Mouse (Mus musculus) mammary gland, adult 2 months (tissue): ENCODE results near the gene Pnkd. TPM values are rescaled to one million over a fixed set of nuclear protein-coding genes. Genes with fewer than 3 reads are reported as not detected.

Experiments used
- polyA plus RNA-seq: library from polyadenylated mRNA; depleted of rRNA; stranded (reverse); fragments of >200 nt; gene quantifications from 2 replicates; pipeline ENCODE4 v1.2.3, GENCODE M21; 2012; ENCODE audit warnings: low replicate concordance; rRNA removed

Gene Pnkd
- polyA plus RNA-seq = 65.3 and 71.6 TPM in 2 replicates

DNA sequence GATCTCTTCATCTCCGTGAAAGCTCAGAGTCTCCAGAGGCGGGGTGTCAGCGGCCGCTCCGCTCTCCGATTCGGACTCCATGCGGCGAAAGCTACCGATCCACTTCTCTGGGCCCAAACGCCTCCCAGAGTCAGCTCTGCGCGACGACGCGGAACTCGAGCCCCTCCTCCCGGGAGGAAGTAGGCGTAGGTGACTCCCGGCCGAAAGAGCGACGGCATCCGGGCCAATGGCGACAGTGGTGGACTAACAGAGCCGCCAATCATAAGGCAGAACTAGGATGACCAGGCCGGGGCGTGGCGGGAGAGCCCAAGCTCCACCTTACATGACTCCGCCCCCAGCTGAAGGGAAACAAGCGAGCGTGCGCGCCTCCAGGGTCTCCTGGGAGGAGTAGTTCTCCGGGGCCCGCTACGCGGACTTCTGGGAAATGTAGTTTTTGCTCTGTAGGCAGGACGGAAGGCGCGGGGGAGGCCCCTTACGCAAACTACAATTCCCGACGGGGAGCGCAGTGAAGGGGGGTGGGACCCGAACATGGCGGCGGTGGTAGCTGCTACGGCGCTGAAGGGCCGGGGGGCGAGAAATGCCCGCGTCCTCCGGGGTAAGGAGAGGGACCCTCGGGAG, at the start of gene Pnkd, which contains the start of gene Aamp:
Gene Pnkd (plus strand): TSS at position 388 of the 618 bp plus-strand sequence.
Gene Aamp (minus strand): TSS at position 196 of the 618 bp plus-strand sequence.

DNA sequence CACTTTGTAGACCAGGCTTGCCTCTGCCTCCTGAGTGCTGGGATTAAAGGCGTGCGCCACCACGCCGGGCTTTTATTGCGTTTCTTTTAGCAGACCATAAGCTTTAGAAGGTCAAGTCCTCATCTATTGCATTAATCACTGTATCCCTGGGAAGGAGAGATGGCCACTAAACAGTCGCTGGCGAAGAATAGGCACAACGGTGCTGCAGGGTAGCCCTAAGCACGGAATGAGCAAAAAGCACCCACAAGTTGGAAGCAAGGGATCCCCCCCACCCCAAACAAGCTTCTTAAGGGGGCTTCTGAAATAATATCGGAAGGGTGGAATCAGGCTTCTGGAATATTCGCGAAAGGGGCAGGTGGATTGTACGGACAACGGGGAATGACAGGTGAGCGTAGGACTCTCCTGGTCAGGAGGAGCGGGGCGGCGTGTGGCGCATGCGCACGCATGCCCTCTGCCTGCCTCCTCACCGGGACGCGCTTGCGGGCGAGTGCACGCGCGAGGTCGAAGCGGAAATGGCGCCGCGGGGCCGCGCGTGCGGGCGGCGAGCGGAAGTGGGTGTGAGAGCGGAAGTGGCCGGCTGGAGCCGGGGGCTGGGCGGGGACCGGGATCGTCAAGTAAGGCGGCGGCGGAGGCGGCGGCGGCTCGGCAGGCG, 48.7 kb upstream of the Pnkd start, which contains the start of gene Arpc2:
Gene Arpc2 (plus strand): TSS at position 147 of the 652 bp plus-strand sequence.

DNA sequence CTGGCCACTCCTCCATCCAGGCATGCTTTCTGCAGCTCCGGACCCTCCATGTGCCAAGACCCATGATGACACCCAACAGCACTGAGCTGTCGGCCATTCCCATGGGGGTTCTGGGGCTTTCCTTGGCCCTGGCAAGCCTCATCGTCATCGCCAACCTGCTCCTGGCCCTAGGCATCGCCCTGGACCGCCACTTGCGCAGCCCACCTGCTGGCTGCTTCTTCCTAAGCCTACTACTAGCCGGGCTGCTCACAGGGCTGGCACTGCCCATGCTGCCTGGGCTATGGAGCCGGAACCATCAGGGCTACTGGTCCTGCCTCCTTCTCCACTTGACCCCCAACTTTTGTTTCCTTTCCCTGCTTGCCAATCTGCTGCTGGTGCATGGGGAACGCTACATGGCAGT, 6.2 kb upstream of the Pnkd start, which contains the start of gene Gpbar1:
Gene Gpbar1 (plus strand): TSS at position 13 of the 400 bp plus-strand sequence.

DNA sequence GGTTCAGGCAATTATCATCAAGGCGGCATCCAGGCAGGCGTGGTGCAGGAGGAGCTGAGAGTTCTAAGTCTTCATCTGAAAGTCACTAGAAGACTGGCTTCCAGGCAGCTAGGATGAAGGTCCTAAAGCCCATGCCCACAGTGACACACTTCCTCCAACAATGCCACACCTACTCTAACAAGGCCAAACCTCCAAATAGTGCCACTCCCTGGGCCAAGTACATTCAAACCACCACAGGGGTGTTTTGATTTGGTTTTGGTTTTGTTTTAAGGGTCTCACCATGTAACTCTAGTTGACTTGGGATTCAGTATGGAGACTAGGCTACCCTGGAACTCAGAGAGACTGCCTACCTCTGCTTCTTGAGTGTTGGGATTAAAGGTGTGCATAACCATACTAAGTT, 20.8 kb downstream of the Pnkd start, which contains the start of gene Tmbim1:
Gene Tmbim1 (minus strand): TSS at position 101 of the 400 bp plus-strand sequence.

DNA sequence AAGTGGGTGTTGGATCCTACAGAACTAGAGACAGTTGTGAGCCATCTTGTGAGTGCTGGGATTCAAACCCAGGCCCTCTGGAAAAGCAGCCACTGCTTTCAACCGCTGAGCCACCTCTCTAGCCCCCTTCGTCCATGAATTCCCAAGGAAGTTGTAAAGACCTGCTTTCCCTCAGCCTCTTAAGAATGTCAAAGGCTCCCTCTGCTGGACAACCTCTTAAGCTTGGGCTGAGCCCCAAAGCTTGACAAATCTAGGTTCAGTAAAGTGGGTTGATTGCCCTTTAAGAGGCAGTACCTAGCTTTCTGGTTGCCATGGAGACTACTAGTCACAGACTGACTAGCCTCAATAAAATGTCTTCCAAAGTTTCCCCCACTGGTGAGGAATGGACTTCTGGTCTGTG, 77.1 kb downstream of the Pnkd start, which contains the start of gene Catip:
Gene Catip (plus strand): TSS at position 297 of the 400 bp plus-strand sequence.

DNA sequence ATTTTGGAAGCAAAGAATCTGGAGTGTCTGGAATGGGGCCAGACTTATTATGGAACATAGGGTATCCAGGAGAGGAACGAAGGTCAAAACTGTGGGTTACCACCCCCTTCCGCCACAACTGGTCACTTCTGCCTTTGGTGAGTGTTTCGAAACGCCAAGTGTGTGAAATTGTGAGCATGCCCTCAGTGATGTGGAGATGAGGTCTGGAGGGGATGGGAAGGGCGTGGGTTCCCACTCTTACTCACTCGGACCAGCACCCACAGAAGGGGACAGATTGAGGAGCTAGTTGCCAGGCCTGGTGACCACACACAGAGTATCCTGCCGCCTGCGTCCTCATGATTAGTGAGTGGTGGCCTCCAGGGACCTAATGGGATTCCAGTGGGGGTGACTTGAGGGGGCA, 90.2 kb downstream of the Pnkd start, which contains the start of gene Slc11a1:
Gene Slc11a1 (plus strand): TSS at position 216 of the 400 bp plus-strand sequence.

DNA sequence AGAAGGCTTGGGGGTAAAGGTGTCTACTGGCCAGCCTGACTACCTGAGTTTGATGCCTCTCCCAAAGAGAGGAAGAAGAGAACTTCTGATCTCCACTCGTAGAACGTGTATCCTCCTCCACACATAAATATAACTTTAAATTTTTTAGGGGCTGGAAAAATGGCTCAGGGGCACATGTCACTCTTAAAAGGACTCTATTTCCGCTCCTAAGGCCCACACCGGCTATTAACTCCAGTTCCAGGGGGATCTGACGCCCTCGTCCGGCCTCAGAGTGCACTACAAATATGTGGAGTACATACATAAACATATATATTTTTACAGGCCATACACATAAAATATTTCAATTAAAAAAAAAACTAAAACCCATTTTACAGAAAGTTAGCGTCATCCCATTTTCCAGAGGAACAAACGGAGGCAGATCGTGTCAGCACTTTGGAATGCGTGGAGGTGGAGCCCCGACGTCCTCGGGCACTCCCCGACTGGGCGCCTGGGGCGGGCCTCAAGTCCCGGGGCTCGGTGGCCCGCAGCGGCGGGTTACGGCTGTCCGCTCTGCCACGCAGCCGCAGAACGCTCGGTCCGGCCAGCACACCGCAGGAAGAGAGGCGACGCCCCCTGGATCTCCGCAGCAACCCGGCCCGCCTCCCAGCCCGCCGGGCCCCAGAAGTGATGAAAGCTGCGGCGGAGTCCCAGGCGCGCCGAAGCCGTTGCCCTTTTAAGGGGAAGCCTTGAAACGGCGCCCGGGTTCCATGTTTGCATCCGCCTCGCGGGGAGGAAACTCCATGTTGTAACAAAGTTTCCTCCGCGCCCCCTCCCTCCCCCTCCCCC, 106.4 kb downstream of the Pnkd start, which contains the start of gene Ctdsp1:
Gene Ctdsp1 (plus strand): TSS at position 586 of the 825 bp plus-strand sequence.

Other genes with a start within 250 kb of the Pnkd start
- 262 and 426 TPM in 2 replicates for gene Tns1, start 160.5 kb upstream of the Pnkd start, polyA plus RNA-seq
- 1.2 TPM in 2 replicates for gene Rufy4, start 159.4 kb upstream of the Pnkd start, polyA plus RNA-seq
- gene Cxcr2, start 130.9 kb upstream of the Pnkd start, polyA plus RNA-seq = 2.5 and 2.8 TPM in 2 replicates
- 0.31 TPM in 1 of 2 replicates, not detected in the other for gene Cxcr1, start 90.3 kb upstream of the Pnkd start, polyA plus RNA-seq
- gene Arpc2, start 48.8 kb upstream of the Pnkd start, polyA plus RNA-seq = 155 and 228 TPM in 2 replicates
- 0.20 and 0.29 TPM in 2 replicates for gene Gpbar1, start 6.4 kb upstream of the Pnkd start, polyA plus RNA-seq
- 142 and 156 TPM in 2 replicates for gene Aamp, start 192 bp upstream of the Pnkd start, polyA plus RNA-seq
- gene Tmbim1, start 20.7 kb downstream of the Pnkd start, polyA plus RNA-seq = 326 and 387 TPM in 2 replicates
- 0.43 and 0.66 TPM in 2 replicates for gene Catip, start 77.2 kb downstream of the Pnkd start, polyA plus RNA-seq
- gene Slc11a1, start 90.3 kb downstream of the Pnkd start, polyA plus RNA-seq = 78.2 and 92.6 TPM in 2 replicates
- gene Ctdsp1, start 106.6 kb downstream of the Pnkd start, polyA plus RNA-seq = 175 and 185 TPM in 2 replicates
- gene Vil1, start 124.4 kb downstream of the Pnkd start, polyA plus RNA-seq = 0.17 and 0.19 TPM in 2 replicates
- gene Cnot9, start 221.1 kb downstream of the Pnkd start, polyA plus RNA-seq = 14.1 and 28.1 TPM in 2 replicates